Mouse (Mus musculus) left cerebral cortex, adult 18-20 months (tissue): ENCODE data around the gene Crlf1. TPM values are rescaled to one million over a fixed set of nuclear protein-coding genes. Genes with fewer than 3 reads are reported as not detected.

Experiments
- DNase-seq, 2 experiments: peaks; one replicate each; pipeline ENCODE4 v3.0.0; 2021 to 2022; ENCODE audit warnings: low spot score in 2 of 2, mixed read lengths in 1 of 2
- total RNA-seq, 2 experiments: library from RNA; stranded (reverse); gene quantifications; 2 replicates each; pipeline ENCODE4 v1.2.3; 2021

The Crlf1 gene
- total RNA-seq, 2 experiments from 2014 or later, result 1.5 to 2.8 TPM

GRCm38 (mm10) chr8:70467907-70468306 is 25.1 kb upstream of the Crlf1 start:
- DNase-seq, result no peak

GRCm38 (mm10) chr8:70468733-70469132 is 24.2 kb upstream of the Crlf1 start:
- DNase-seq, result no peak

- DNase-seq, result no peak
Measured at GRCm38 (mm10) chr8:70469295-70469916, 23.6 kb upstream of the Crlf1 start.

- no peak for DNase-seq
Measured at GRCm38 (mm10) chr8:70469938-70470337, 23.0 kb upstream of the Crlf1 start.

GRCm38 (mm10) chr8:70471856-70472255 is 21.1 kb upstream of the Crlf1 start:
- DNase-seq, result no peak

GRCm38 (mm10) chr8:70476333-70477268 is 16.4 kb upstream of the Crlf1 start, which contains the start of gene Klhl26:
TSS of gene Klhl26 (minus strand) at chr8:70476968.
- DNase-seq, result peak; percentile 90 to 92

GRCm38 (mm10) chr8:70477269-70477982 is 15.5 kb upstream of the Crlf1 start:
- DNase-seq, result no peak

- peak in 1 of 2 experiments; percentile 54 for DNase-seq
Measured at GRCm38 (mm10) chr8:70481908-70482307, 11.1 kb upstream of the Crlf1 start.

- no peak for DNase-seq
Measured at GRCm38 (mm10) chr8:70482943-70483342, 10.0 kb upstream of the Crlf1 start.

GRCm38 (mm10) chr8:70486191-70486681 is 6.7 kb upstream of the Crlf1 start:
- DNase-seq, result no peak

- DNase-seq, result peak; percentile 67 to 75
Measured at GRCm38 (mm10) chr8:70486941-70487520, 5.9 kb upstream of the Crlf1 start, which contains the start of gene Tmem59l. TSS of gene Tmem59l (minus strand) at chr8:70487358.

- no peak for DNase-seq
Measured at GRCm38 (mm10) chr8:70487993-70488796, 4.8 kb upstream of the Crlf1 start.

- DNase-seq, result no peak
Measured at GRCm38 (mm10) chr8:70488931-70489470, 4.0 kb upstream of the Crlf1 start.

- DNase-seq, result no peak
Measured at GRCm38 (mm10) chr8:70489576-70489975, 3.4 kb upstream of the Crlf1 start.

GRCm38 (mm10) chr8:70490061-70490879 is 2.7 kb upstream of the Crlf1 start:
- no peak for DNase-seq

- DNase-seq, result no peak
Measured at GRCm38 (mm10) chr8:70490880-70491495, 2.0 kb upstream of the Crlf1 start.

GRCm38 (mm10) chr8:70493692-70494415 is 896 bp downstream of the Crlf1 start:
- DNase-seq, result no peak

GRCm38 (mm10) chr8:70494416-70494945 is 1.5 kb downstream of the Crlf1 start:
- no peak for DNase-seq
